Mouse (Mus musculus): ENCODE data around the gene Strada.
"Not testable (repeated sequence)": the region's sequence is repeated elsewhere in the genome, so short reads cannot be mapped to it uniquely, and the experiment has no call there.

DNA sequence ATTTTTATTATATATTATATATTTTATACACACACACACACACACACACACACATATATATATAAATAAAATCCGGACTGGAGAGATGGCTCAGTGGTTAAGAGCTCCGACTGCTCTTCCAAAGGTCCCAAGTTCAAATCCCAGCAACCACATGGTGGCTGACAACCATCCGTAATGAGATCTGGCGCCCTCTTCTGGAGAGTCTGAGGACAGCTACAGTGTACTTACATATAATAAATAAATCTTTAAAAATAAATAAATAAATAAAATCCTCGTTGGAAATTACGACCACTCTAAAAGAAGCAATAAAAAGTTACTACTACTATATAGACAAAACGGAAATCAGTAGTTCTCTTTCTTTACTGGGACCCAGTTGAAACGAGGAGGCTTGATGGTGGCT is 32.0 kb upstream of the Strada start:
- not testable (repeated sequence) for TF ChIP-seq POLR2AphosphoS5 (IDR thresholded peaks at IDR 0.05; ENCODE audit: insufficient replicate concordance, low read depth, low read length); CTCF (IDR thresholded peaks at IDR 0.05; ENCODE audit: low read depth, low read length); GATA1 (IDR thresholded peaks at IDR 0.05; ENCODE audit: borderline replicate concordance, low read length); TAL1 (conservative IDR thresholded peaks at IDR 0.05; ENCODE audit: low read depth, low read length); GATA2 (IDR thresholded peaks at IDR 0.05; ENCODE audit: borderline replicate concordance, low read depth, low read length)
